Mouse (Mus musculus): ENCODE results near the gene Gm9945. TPM values are rescaled to one million over a fixed set of nuclear protein-coding genes. Genes with fewer than 3 reads are reported as not detected.

The Gm9945 gene
- polyA plus RNA-seq, 1 experiment, result not detected

- Histone ChIP-seq H3K36me3 (ENCODE audit: control insufficient read depth, insufficient read depth, low read length) (no peaks in the 10 kb centered on the region), H3K27me3 (ENCODE audit: control insufficient read depth, insufficient read depth, low read length) (peaks cover 20% of the 10 kb centered on the region), H3K27ac (ENCODE audit: control insufficient read depth, insufficient read depth, low read length) (no peak overlapping the region), H3K4me3 (ENCODE audit: control insufficient read depth, insufficient read depth, low read length) (no peak overlapping the region), H3K4me1 (replicated peaks; ENCODE audit: control insufficient read depth, insufficient read depth, low read length) (0 out of 2 replicates have a peak, but pooled peaks cover 3% of the 10 kb centered on the region)
- TF ChIP-seq CTCF (IDR thresholded peaks at IDR 0.05; ENCODE audit: borderline replicate concordance, control insufficient read depth, extremely low read depth, insufficient read depth, low read length, poor library complexity), result no peak
- no peak for TF ChIP-seq POLR2A (IDR thresholded peaks at IDR 0.05; ENCODE audit: control insufficient read depth, extremely low read depth, insufficient read depth, low read length, poor library complexity)
- WGBS, result 93% methylated on average over 3 of the region's 3 CpGs
- no peak for DNase-seq
These were observed 21.0 kb upstream of the Gm9945 start for GRCm38 (mm10) chr11:53458996-53459395.

DNA sequence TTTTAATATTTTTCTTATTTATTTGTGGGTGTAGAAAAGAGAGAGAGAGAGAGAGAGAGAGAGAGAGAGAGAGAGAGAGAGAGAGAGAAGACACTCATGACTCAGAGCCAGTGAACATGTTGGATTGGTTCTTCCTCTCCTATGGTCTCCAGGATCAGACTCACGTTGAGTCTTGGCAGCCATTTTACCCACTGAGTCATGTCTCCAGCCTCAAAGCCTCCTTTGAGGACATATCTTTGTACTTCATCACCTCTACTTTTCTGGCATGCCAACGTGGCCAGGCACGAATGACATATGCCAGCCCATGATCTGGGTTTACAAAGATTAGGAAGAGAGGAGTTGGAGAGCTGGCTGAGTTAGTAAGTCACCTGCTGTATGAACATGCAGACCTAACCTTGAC, 19.8 kb upstream of the Gm9945 start:
- H3K36me3 ChIP-seq (ENCODE audit: control insufficient read depth, insufficient read depth, low read length), result no peaks in the 10 kb centered on the region
- no peak overlapping the region for H3K4me3 ChIP-seq (ENCODE audit: control insufficient read depth, insufficient read depth, low read length)
- 0 out of 2 replicates have a peak, but pooled peaks cover 3% of the 10 kb centered on the region for H3K4me1 ChIP-seq (replicated peaks; ENCODE audit: control insufficient read depth, insufficient read depth, low read length)
- peaks cover 20% of the 10 kb centered on the region for H3K27me3 ChIP-seq (ENCODE audit: control insufficient read depth, insufficient read depth, low read length)
- DNase-seq, result no peak
- no peak overlapping the region for H3K27ac ChIP-seq (ENCODE audit: control insufficient read depth, insufficient read depth, low read length)
- 82% methylated on average over 3 of the region's 3 CpGs for WGBS
- TF ChIP-seq CTCF (IDR thresholded peaks at IDR 0.05; ENCODE audit: borderline replicate concordance, control insufficient read depth, extremely low read depth, insufficient read depth, low read length, poor library complexity) (no peak), POLR2A (IDR thresholded peaks at IDR 0.05; ENCODE audit: control insufficient read depth, extremely low read depth, insufficient read depth, low read length, poor library complexity) (no peak)

DNA sequence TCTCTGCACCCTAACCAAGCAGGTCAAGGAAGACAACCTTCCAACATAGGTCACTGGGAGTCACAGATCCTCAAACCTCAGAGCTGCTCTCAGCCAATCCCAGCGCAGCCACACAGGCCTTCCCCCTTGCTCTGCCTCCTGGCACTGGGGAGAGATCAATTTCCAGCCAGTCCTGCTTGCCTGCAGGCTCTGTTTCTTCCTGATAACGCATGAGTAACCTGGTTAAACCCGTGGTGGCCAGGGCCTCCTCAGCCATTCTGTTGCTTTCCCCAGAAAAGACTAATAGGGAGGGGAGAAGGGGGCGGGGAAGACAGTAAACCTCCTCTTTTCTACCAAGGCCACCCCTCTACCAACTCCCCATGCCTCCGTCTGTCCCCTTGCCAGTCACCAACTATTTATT, 18.2 kb upstream of the Gm9945 start:
- 77% methylated on average over 5 of the region's 5 CpGs for WGBS
- DNase-seq, result no peak
- no peak for TF ChIP-seq POLR2A (IDR thresholded peaks at IDR 0.05; ENCODE audit: control insufficient read depth, extremely low read depth, insufficient read depth, low read length, poor library complexity)
- TF ChIP-seq CTCF (IDR thresholded peaks at IDR 0.05; ENCODE audit: borderline replicate concordance, control insufficient read depth, extremely low read depth, insufficient read depth, low read length, poor library complexity), result no peak
- Histone ChIP-seq H3K36me3 (ENCODE audit: control insufficient read depth, insufficient read depth, low read length) (no peaks in the 10 kb centered on the region), H3K27ac (ENCODE audit: control insufficient read depth, insufficient read depth, low read length) (no peak overlapping the region), H3K4me1 (replicated peaks; ENCODE audit: control insufficient read depth, insufficient read depth, low read length) (0 out of 2 replicates have a peak, but pooled peaks cover 3% of the 10 kb centered on the region), H3K4me3 (ENCODE audit: control insufficient read depth, insufficient read depth, low read length) (no peak overlapping the region), H3K27me3 (ENCODE audit: control insufficient read depth, insufficient read depth, low read length) (peaks cover 20% of the 10 kb centered on the region)

DNA sequence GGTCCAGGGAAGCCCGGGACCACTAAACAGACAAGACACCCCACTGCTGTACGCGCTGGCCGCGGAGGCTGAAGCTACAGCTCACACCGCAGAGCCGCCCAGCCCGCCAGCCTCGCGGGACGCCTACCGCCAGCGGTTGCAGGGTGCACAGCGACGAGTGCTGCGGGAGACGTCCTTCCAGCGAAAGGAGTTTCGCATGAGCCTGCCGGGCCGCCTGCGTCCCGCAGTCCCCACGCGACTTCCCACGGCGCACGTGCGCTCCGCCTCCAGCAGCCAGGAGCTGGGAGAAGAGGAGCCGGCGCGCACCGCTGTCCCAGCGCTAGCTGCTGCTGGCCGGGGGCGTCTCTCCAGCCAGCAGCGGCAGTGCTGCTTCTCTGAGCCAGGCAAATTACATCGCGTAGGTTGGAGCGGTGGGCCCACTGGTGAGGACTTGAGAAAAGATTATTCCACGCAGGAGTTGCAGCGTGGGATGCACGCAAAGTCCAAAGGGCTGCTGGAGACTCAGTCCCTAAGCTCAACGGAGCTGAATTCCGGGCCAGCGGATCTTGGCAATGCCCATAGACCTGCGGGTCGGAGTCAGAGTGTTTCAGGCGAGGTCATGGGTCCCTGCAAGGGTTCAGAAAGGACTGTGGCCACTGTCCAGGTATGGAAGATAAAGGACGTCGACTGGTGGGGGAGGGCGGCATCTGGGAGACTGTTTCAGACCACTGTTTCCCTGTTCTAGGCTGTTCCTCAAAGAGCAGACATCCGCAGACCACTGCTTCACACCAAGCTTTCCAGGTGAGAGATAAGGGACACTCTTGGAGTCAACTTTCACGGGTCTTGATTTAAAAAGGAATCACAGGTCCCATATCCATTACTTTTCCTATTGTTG, 16.2 kb upstream of the Gm9945 start:
- Histone ChIP-seq H3K27ac (ENCODE audit: control insufficient read depth, insufficient read depth, low read length) (no peak overlapping the region), H3K4me3 (ENCODE audit: control insufficient read depth, insufficient read depth, low read length) (no peak overlapping the region), H3K4me1 (replicated peaks; ENCODE audit: control insufficient read depth, insufficient read depth, low read length) (no peaks in the 10 kb centered on the region), H3K27me3 (ENCODE audit: control insufficient read depth, insufficient read depth, low read length) (peaks cover 9% of the 10 kb centered on the region; the same call in 1 of the 2 replicates), H3K36me3 (ENCODE audit: control insufficient read depth, insufficient read depth, low read length) (no peaks in the 10 kb centered on the region)
- 14% methylated on average over 55 of the region's 55 CpGs for WGBS
- TF ChIP-seq CTCF (IDR thresholded peaks at IDR 0.05; ENCODE audit: borderline replicate concordance, control insufficient read depth, extremely low read depth, insufficient read depth, low read length, poor library complexity), result no peak
- TF ChIP-seq POLR2A (IDR thresholded peaks at IDR 0.05; ENCODE audit: control insufficient read depth, extremely low read depth, insufficient read depth, low read length, poor library complexity), result no peak
- DNase-seq, result no peak

DNA sequence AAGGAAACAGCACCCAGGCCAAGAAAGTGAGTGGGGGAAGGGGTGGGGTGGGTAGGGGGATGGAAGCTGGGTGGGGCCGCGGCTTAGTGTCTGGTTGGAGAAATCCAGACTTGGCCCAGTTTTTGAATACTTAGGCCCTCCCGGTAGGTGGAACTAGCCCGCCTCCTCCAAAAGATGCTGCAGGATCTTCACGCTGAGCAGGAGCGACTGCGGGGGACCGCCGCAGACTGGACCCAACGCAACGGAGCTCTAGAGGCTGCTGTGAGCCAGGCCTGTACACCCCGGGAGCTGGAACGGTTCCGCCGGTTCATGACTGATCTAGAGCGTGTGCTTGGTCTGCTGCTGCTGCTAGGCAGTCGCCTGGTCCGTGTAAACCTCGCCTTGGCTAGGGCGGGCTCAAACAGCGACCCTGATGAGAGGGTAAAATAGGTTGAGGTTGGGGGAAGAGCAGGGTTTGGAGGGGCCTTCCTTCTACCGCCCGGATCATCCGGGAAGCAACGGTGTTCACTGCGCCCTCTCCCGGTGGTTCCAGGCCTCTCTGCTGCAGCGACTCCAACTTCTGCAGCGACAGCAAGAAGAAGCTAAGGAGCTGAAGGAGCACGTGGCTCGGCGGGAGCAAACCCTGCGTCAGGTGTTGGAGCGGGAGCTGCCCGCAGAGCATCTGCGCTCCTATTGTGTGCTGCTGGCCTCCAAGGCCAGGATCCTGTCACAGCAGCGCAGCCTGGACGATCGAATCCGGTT, 13.6 kb upstream of the Gm9945 start:
- peaks cover 9% of the 10 kb centered on the region; the same call in 1 of the 2 replicates for H3K27me3 ChIP-seq (ENCODE audit: control insufficient read depth, insufficient read depth, low read length)
- 29% methylated on average over 40 of the region's 40 CpGs for WGBS
- DNase-seq, result peak; percentile 54
- H3K4me3 ChIP-seq (ENCODE audit: control insufficient read depth, insufficient read depth, low read length), result no peak overlapping the region
- TF ChIP-seq CTCF (IDR thresholded peaks at IDR 0.05; ENCODE audit: borderline replicate concordance, control insufficient read depth, extremely low read depth, insufficient read depth, low read length, poor library complexity) (0 out of 2 replicates have a peak, but pooled peaks have one; percentile 61), POLR2A (IDR thresholded peaks at IDR 0.05; ENCODE audit: control insufficient read depth, extremely low read depth, insufficient read depth, low read length, poor library complexity) (no peak; the same call in 1 of the 2 replicates)
- H3K4me1 ChIP-seq (replicated peaks; ENCODE audit: control insufficient read depth, insufficient read depth, low read length), result no peaks in the 10 kb centered on the region
- H3K36me3 ChIP-seq (ENCODE audit: control insufficient read depth, insufficient read depth, low read length), result no peaks in the 10 kb centered on the region
- H3K27ac ChIP-seq (ENCODE audit: control insufficient read depth, insufficient read depth, low read length), result no peak overlapping the region

DNA sequence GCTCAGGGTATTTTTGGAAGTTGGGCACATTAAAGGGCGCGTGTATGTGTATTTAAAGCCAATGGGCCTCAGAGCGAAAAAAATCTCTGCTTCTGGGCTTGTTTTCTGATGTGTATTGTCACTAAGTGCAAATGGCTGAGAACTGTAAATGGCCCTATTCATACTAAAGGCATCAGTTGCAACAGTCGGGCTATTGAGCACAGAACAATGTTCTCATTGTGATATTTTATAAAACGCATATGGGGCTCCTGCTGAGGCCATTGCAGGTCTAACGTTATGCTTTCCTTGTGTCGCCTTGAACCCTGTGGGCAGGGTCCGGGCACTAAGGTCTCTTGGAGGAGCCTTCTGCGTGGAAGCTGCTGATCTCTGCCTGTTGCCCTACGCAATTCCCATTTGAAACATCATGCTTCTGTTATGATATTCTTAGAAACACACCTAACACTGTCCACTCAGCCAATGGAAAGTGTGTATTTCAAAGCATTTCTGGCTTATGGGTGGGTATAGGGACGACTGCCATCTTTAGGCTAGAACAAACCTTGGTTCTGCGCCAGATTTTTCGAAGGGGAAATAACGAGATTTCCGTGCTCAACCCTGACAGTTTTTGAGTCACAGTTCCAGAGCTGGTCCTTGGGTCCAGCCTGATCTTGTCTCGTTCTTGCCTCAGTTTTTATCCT, 10.5 kb upstream of the Gm9945 start:
- Histone ChIP-seq H3K27ac (ENCODE audit: control insufficient read depth, insufficient read depth, low read length) (no peak overlapping the region), H3K36me3 (ENCODE audit: control insufficient read depth, insufficient read depth, low read length) (no peaks in the 10 kb centered on the region), H3K4me1 (replicated peaks; ENCODE audit: control insufficient read depth, insufficient read depth, low read length) (no peaks in the 10 kb centered on the region), H3K4me3 (ENCODE audit: control insufficient read depth, insufficient read depth, low read length) (no peak overlapping the region), H3K27me3 (ENCODE audit: control insufficient read depth, insufficient read depth, low read length) (no peaks in the 10 kb centered on the region; the same call in 1 of the 2 replicates)
- no peak for DNase-seq
- TF ChIP-seq CTCF (IDR thresholded peaks at IDR 0.05; ENCODE audit: borderline replicate concordance, control insufficient read depth, extremely low read depth, insufficient read depth, low read length, poor library complexity) (no peak), POLR2A (IDR thresholded peaks at IDR 0.05; ENCODE audit: control insufficient read depth, extremely low read depth, insufficient read depth, low read length, poor library complexity) (no peak)
- WGBS, result 46% methylated on average over 16 of the region's 16 CpGs

All from thymus, adult 2 months (tissue).